Mouse (Mus musculus): ENCODE data around the gene Eea1.
"Not testable (repeated sequence)": the region's sequence is repeated elsewhere in the genome, so short reads cannot be mapped to it uniquely, and the experiment has no call there.

Gene Eea1

GRCm38 (mm10) chr10:95940046-95940900, at the start of gene Eea1:
Gene Eea1 (plus strand): TSS chr10:95940650.
- DNase-seq (ENCODE audit: low spot score in 2 of 2), result peak; percentile 75 to 91

GRCm38 (mm10) chr10:95891214-95891960, 49.1 kb upstream of the Eea1 start:
- no peak for DNase-seq (ENCODE audit: low spot score in 2 of 2)

- DNase-seq (ENCODE audit: low spot score in 2 of 2), result no peak
Measured at GRCm38 (mm10) chr10:95892132-95892531, 48.3 kb upstream of the Eea1 start.

GRCm38 (mm10) chr10:95893291-95893932, 47.0 kb upstream of the Eea1 start:
- no peak for DNase-seq (ENCODE audit: low spot score in 2 of 2)

- DNase-seq (ENCODE audit: low spot score in 2 of 2), result no peak
Measured at GRCm38 (mm10) chr10:95894036-95894855, 46.2 kb upstream of the Eea1 start.

- peak; percentile 22 to 81 for DNase-seq (ENCODE audit: low spot score in 2 of 2)
Measured at GRCm38 (mm10) chr10:95894856-95895386, 45.5 kb upstream of the Eea1 start.

- peak in 1 of 2 experiments; percentile 30 for DNase-seq (ENCODE audit: low spot score in 2 of 2)
Measured at GRCm38 (mm10) chr10:95898471-95899154, 41.8 kb upstream of the Eea1 start.

- DNase-seq (ENCODE audit: low spot score in 2 of 2), result no peak
Measured at GRCm38 (mm10) chr10:95904668-95905067, 35.8 kb upstream of the Eea1 start.

GRCm38 (mm10) chr10:95909246-95909909, 31.1 kb upstream of the Eea1 start:
- DNase-seq (ENCODE audit: low spot score in 2 of 2), result peak in 1 of 2 experiments; percentile 22

- no peak for DNase-seq (ENCODE audit: low spot score in 2 of 2)
Measured at GRCm38 (mm10) chr10:95911016-95911415, 29.4 kb upstream of the Eea1 start.

- DNase-seq (ENCODE audit: low spot score in 2 of 2), result no peak
Measured at GRCm38 (mm10) chr10:95914434-95915174, 25.8 kb upstream of the Eea1 start.

- no peak for DNase-seq (ENCODE audit: low spot score in 2 of 2)
Measured at GRCm38 (mm10) chr10:95918716-95919115, 21.7 kb upstream of the Eea1 start.

GRCm38 (mm10) chr10:95923263-95924217, 16.9 kb upstream of the Eea1 start:
- no peak for DNase-seq (ENCODE audit: low spot score in 2 of 2)

GRCm38 (mm10) chr10:95933631-95934030, 6.8 kb upstream of the Eea1 start:
- not testable (repeated sequence) for DNase-seq (ENCODE audit: low spot score in 2 of 2)

GRCm38 (mm10) chr10:95940901-95941767, 684 bp downstream of the Eea1 start:
- DNase-seq (ENCODE audit: low spot score in 2 of 2), result peak in 1 of 2 experiments; percentile 8

GRCm38 (mm10) chr10:95941768-95942425, 1.4 kb downstream of the Eea1 start:
- no peak for DNase-seq (ENCODE audit: low spot score in 2 of 2)

- DNase-seq (ENCODE audit: low spot score in 2 of 2), result no peak
Measured at GRCm38 (mm10) chr10:95945086-95945485, 4.6 kb downstream of the Eea1 start.

Data from left cerebral cortex, adult 9 months (tissue).